8 mouse cellular contexts compared by ENCODE assay signal in genomic region chr9:40744233-40744632, GRCm38 (mm10). TPM values are rescaled to one million over a fixed set of nuclear protein-coding genes. Genes with fewer than 3 reads are reported as not detected.
DNase-seq lines count a peak whose midpoint lies in the region; ATAC-seq and TF ChIP-seq lines count a peak whose summit lies in the region.

No protein-coding gene starts in this region.

- no peak for TF ChIP-seq CTCF in midbrain, postnatal 0 days (IDR thresholded peaks at IDR 0.05)

- H3K9ac ChIP-seq in neural tube, embryonic 15.5 days (replicated peaks): no peak overlapping the region
- H3K9ac ChIP-seq in liver, embryonic 16.5 days (ENCODE audit: low read depth, low read length): no peak overlapping the region
- H3K9ac ChIP-seq in midbrain, postnatal 0 days (replicated peaks; ENCODE audit: low read length, poor library complexity, severe bottlenecking): no peak overlapping the region
- no peak overlapping the region for H3K9ac ChIP-seq in forebrain, embryonic 14.5 days (ENCODE audit: low read length)

- no peak for ATAC-seq in neural tube, embryonic 15.5 days (ENCODE audit: low FRiP score)
- ATAC-seq in liver, embryonic 16.5 days (ENCODE audit: low read depth): peak; percentile 66; the same call in 1 of the 2 replicates
- no peak for ATAC-seq in midbrain, postnatal 0 days (ENCODE audit: low FRiP score)
- ATAC-seq in forebrain, embryonic 14.5 days: no peak

- peak; percentile 22 for DNase-seq in adrenal gland, postnatal 14 days
- no peak for DNase-seq in adrenal gland, postnatal 36 days
- DNase-seq in neural tube, embryonic 10.5 days (ENCODE audit: extremely low spot score, low spot score): no peak
- DNase-seq in splenic B cell, adult 2 months (ENCODE audit: low read depth, low spot score): peak; percentile 32
- no peak for DNase-seq in midbrain, postnatal 0 days (ENCODE audit: low spot score)
- DNase-seq in forebrain, embryonic 14.5 days (ENCODE audit: low spot score): no peak

- H3K4me3 ChIP-seq in neural tube, embryonic 15.5 days (replicated peaks): no peak overlapping the region
- no peak overlapping the region for H3K4me3 ChIP-seq in liver, embryonic 16.5 days (ENCODE audit: low read depth, low read length)
- no peak overlapping the region for H3K4me3 ChIP-seq in midbrain, postnatal 0 days (ENCODE audit: low read depth, low read length)
- H3K4me3 ChIP-seq in forebrain, embryonic 14.5 days (ENCODE audit: low read depth, low read length): no peak overlapping the region

- WGBS in neural tube, embryonic 15.5 days: 49% methylated on average over 3 of the region's 3 CpGs
- 23% methylated on average over 3 of the region's 3 CpGs for WGBS in liver, embryonic 16.5 days (ENCODE audit: insufficient replicate concordance)
- 52% methylated on average over 3 of the region's 3 CpGs for WGBS in midbrain, postnatal 0 days
- WGBS in forebrain, embryonic 14.5 days: 45% methylated on average over 3 of the region's 3 CpGs

- no peak overlapping the region for H3K4me2 ChIP-seq in neural tube, embryonic 15.5 days
- no peak overlapping the region for H3K4me2 ChIP-seq in liver, embryonic 16.5 days (ENCODE audit: low read depth, low read length)
- H3K4me2 ChIP-seq in midbrain, postnatal 0 days (ENCODE audit: low read depth, low read length, poor library complexity, severe bottlenecking): no peak overlapping the region
- H3K4me2 ChIP-seq in forebrain, embryonic 14.5 days (ENCODE audit: low read length): no peak overlapping the region

- no peaks in the 10 kb centered on the region for H3K9me3 ChIP-seq in neural tube, embryonic 15.5 days (replicated peaks)
- no peaks in the 10 kb centered on the region for H3K9me3 ChIP-seq in liver, embryonic 16.5 days (replicated peaks; ENCODE audit: control insufficient read depth, low read length)
- H3K9me3 ChIP-seq in midbrain, postnatal 0 days (ENCODE audit: low read length): no peaks in the 10 kb centered on the region
- no peaks in the 10 kb centered on the region for H3K9me3 ChIP-seq in forebrain, embryonic 14.5 days (replicated peaks; ENCODE audit: control insufficient read depth, low read length)

- H3K27ac ChIP-seq in neural tube, embryonic 15.5 days (replicated peaks): 0 out of 2 replicates have a peak overlapping the region, but pooled peaks have one; percentile 28
- H3K27ac ChIP-seq in liver, embryonic 16.5 days (ENCODE audit: low read length): no peak overlapping the region
- no peak overlapping the region for H3K27ac ChIP-seq in midbrain, postnatal 0 days (ENCODE audit: low read depth, low read length)
- no peak overlapping the region for H3K27ac ChIP-seq in forebrain, embryonic 14.5 days (ENCODE audit: low read depth, low read length)

- H3K27me3 ChIP-seq in neural tube, embryonic 15.5 days (replicated peaks): no peaks in the 10 kb centered on the region
- H3K27me3 ChIP-seq in liver, embryonic 16.5 days (ENCODE audit: control insufficient read depth, insufficient read depth, low read depth, low read length): no peaks in the 10 kb centered on the region
- no peaks in the 10 kb centered on the region for H3K27me3 ChIP-seq in splenic B cell, adult 2 months (ENCODE audit: control insufficient read depth, insufficient read depth, low read length, poor library complexity, severe bottlenecking)
- no peaks in the 10 kb centered on the region for H3K27me3 ChIP-seq in midbrain, postnatal 0 days (ENCODE audit: insufficient read depth, low read length)
- H3K27me3 ChIP-seq in forebrain, embryonic 14.5 days (replicated peaks; ENCODE audit: control insufficient read depth, insufficient read depth, low read length): no peaks in the 10 kb centered on the region

- H3K4me1 ChIP-seq in neural tube, embryonic 15.5 days: peaks cover 13% of the 10 kb centered on the region
- no peaks in the 10 kb centered on the region; the same call in 1 of the 2 replicates for H3K4me1 ChIP-seq in liver, embryonic 16.5 days (ENCODE audit: control insufficient read depth, low read depth, low read length)
- H3K4me1 ChIP-seq in midbrain, postnatal 0 days (ENCODE audit: insufficient read depth, low read length): no peaks in the 10 kb centered on the region
- peaks cover 6% of the 10 kb centered on the region; the same call in 1 of the 2 replicates for H3K4me1 ChIP-seq in forebrain, embryonic 14.5 days (ENCODE audit: control insufficient read depth, insufficient read depth, low read length)

- H3K36me3 ChIP-seq in neural tube, embryonic 15.5 days: no peaks in the 10 kb centered on the region
- no peaks in the 10 kb centered on the region for H3K36me3 ChIP-seq in liver, embryonic 16.5 days (ENCODE audit: control insufficient read depth, insufficient read depth)
- H3K36me3 ChIP-seq in splenic B cell, adult 2 months (ENCODE audit: control insufficient read depth, insufficient read depth, low read length, poor library complexity, severe bottlenecking): no peaks in the 10 kb centered on the region
- H3K36me3 ChIP-seq in midbrain, postnatal 0 days (ENCODE audit: insufficient read depth, low read length): no peaks in the 10 kb centered on the region; the same call in 1 of the 2 replicates
- H3K36me3 ChIP-seq in forebrain, embryonic 14.5 days (ENCODE audit: control insufficient read depth, insufficient read depth, low read length): no peaks in the 10 kb centered on the region

RNA-seq across cellular contexts. Expression of gene Hspa8, which starts 56.6 kb away (rescaled TPM):
- total RNA-seq in adrenal gland, postnatal 14 days (2021): 1,718 and 2,240 TPM in 2 replicates
- total RNA-seq in adrenal gland, postnatal 36 days (2021): 1,000 to 10,000 TPM; 1,561 to 3,265 TPM
- polyA plus RNA-seq in neural tube, embryonic 15.5 days (2015; fragmentation: Nextera tagmentation; extraction: Ambion mirVana): 3,055 and 3,120 TPM in 2 replicates
- polyA plus RNA-seq in liver, embryonic 16.5 days (2015; fragmentation: Nextera tagmentation; extraction: Ambion mirVana): 981 and 995 TPM in 2 replicates
- total RNA-seq in midbrain, postnatal 0 days (2014; rRNA removed): 3,665 and 4,346 TPM in 2 replicates
- polyA plus RNA-seq in midbrain, postnatal 0 days (2015; fragmentation: Nextera tagmentation; extraction: Ambion mirVana): 2,467 and 2,499 TPM in 2 replicates
- 3,062 and 3,353 TPM in 2 replicates for polyA plus RNA-seq in forebrain, embryonic 14.5 days (2014; fragmentation: Nextera tagmentation; extraction: Ambion mirVana)

RNA-seq across cellular contexts. Expression of gene Clmp, which starts 58.5 kb away (rescaled TPM):
- 6.5 and 7.4 TPM in 2 replicates for total RNA-seq in adrenal gland, postnatal 14 days (2021)
- 1 to 10 TPM; 5.2 to 6.9 TPM for total RNA-seq in adrenal gland, postnatal 36 days (2021)
- 41.7 and 51.2 TPM in 2 replicates for polyA plus RNA-seq in neural tube, embryonic 15.5 days (2015; fragmentation: Nextera tagmentation; extraction: Ambion mirVana)
- polyA plus RNA-seq in liver, embryonic 16.5 days (2015; fragmentation: Nextera tagmentation; extraction: Ambion mirVana): 0.61 and 1.2 TPM in 2 replicates
- total RNA-seq in midbrain, postnatal 0 days (2014; rRNA removed): 57.0 and 74.1 TPM in 2 replicates
- polyA plus RNA-seq in midbrain, postnatal 0 days (2015; fragmentation: Nextera tagmentation; extraction: Ambion mirVana): 47.5 and 48.8 TPM in 2 replicates
- polyA plus RNA-seq in forebrain, embryonic 14.5 days (2014; fragmentation: Nextera tagmentation; extraction: Ambion mirVana): 45.6 and 51.6 TPM in 2 replicates

Comparison
In these comparisons a context has a peak if more than half of its experiments do, and no peak if none do; other contexts are left out.
1. DNase-seq: peak in adrenal gland, postnatal 14 days (single experiment) and splenic B cell, adult 2 months (single experiment); none in adrenal gland, postnatal 36 days (0 of 2), neural tube, embryonic 10.5 days (single experiment), midbrain, postnatal 0 days (single experiment) and forebrain, embryonic 14.5 days (single experiment).
2. RNA of gene Clmp, which starts 58.5 kb away (polyA plus RNA-seq): 41.7 to 51.2 TPM in neural tube, embryonic 15.5 days, 47.5 to 48.8 TPM in midbrain, postnatal 0 days and 45.6 to 51.6 TPM in forebrain, embryonic 14.5 days; 0.61 to 1.2 TPM in liver, embryonic 16.5 days; every median in the first group is over 10 times any median in the second.